Mouse (Mus musculus): ENCODE results near the gene Pradc1. TPM values are rescaled to one million over a fixed set of nuclear protein-coding genes. Genes with fewer than 3 reads are reported as not detected.
"Not testable (repeated sequence)": the region's sequence is repeated elsewhere in the genome, so short reads cannot be mapped to it uniquely, and the experiment has no call there.

Gene Pradc1
- polyA plus RNA-seq, 1 experiment from 2014 or later = 23.9 TPM

DNA sequence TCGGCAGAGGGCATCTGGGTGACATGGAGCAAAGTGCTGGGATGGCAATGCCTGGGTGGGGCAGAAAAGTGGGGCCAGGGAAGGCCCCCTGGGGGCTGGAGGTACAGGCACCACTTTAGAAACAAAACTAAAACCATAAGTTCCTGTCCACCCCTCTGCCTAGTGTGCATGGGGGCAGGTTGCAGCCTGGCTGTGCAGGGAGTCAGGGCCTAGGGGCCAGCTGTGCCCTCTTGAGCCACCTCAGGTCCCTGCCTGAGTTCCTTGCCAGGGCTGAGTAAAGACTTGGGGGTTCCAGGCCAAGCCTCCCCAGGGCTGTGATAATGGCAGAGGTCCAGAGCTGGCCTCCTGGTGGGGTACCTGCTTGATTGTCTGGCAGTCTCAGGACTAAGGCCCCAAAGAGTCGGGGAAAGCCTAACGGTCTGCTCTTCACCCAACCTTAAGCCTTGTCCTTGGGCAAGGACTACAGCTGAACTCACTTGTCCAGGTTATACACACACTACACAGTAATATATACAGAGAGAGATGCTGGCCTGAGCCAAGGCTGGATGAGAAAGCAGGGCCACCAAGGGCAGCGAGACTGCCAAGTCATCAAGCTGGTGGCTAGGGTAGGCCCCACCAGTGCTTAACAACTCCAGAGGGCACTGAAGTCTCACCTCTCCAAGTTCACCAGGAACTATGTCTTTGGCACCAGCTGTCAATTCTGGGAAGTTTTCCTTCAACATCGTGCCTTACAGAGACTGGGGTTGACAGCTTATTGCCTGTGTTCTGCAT, 18.1 kb upstream of the Pradc1 start:
- peaks cover 35% of the 10 kb centered on the region for H3K36me3 ChIP-seq (ENCODE audit: control insufficient read depth, insufficient read depth)
- WGBS (ENCODE audit: insufficient replicate concordance) = 65% methylated on average over 5 of the region's 5 CpGs
- ATAC-seq (ENCODE audit: low read depth) = no peak
- H3K27me3 ChIP-seq (ENCODE audit: control insufficient read depth, insufficient read depth, low read depth, low read length) = no peaks in the 10 kb centered on the region
- H3K4me2 ChIP-seq (ENCODE audit: low read depth, low read length) = no peak overlapping the region
- H3K27ac ChIP-seq (ENCODE audit: low read length) = no peak overlapping the region
- H3K4me1 ChIP-seq (ENCODE audit: control insufficient read depth, low read depth, low read length) = no peaks in the 10 kb centered on the region
- H3K4me3 ChIP-seq (ENCODE audit: low read depth, low read length) = no peak overlapping the region
- no peak overlapping the region for H3K9ac ChIP-seq (ENCODE audit: low read depth, low read length)
- H3K9me3 ChIP-seq (replicated peaks; ENCODE audit: control insufficient read depth, low read length) = no peaks in the 10 kb centered on the region

GRCm38 (mm10) chr6:85465381-85465780, 13.6 kb upstream of the Pradc1 start:
- no peak for ATAC-seq (ENCODE audit: low read depth)
- no peaks in the 10 kb centered on the region for H3K9me3 ChIP-seq (replicated peaks; ENCODE audit: control insufficient read depth, low read length)

DNA sequence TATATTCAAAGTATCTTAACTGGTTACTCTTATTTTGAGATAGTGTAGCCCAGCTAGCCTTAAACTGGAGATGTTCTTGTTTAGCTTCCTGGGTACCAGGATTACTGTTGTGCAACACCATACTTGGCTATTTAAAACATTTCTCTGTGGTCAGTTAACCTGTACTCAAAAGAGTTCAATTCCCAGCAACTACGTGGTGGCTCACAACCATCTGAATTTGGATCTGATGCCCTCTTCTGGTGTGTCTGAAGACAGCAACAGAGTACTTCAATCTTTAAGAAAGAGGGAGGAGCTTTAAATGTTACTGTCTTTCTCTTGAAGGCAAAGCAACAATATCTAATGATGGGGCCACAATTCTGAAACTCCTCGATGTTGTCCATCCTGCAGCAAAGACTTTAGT, 7.9 kb upstream of the Pradc1 start:
- WGBS (ENCODE audit: insufficient replicate concordance) = 76% methylated on average over 2 of the region's 2 CpGs
- H3K36me3 ChIP-seq (ENCODE audit: control insufficient read depth, insufficient read depth) = peaks cover 41% of the 10 kb centered on the region
- ATAC-seq (ENCODE audit: low read depth) = no peak

More at GRCm38 (mm10) chr6:85465381-85465780, 13.6 kb upstream of the Pradc1 start:
- Histone ChIP-seq H3K9ac (ENCODE audit: low read depth, low read length) (no peak overlapping the region), H3K27me3 (ENCODE audit: control insufficient read depth, insufficient read depth, low read depth, low read length) (no peaks in the 10 kb centered on the region), H3K36me3 (ENCODE audit: control insufficient read depth, insufficient read depth) (peaks cover 72% of the 10 kb centered on the region), H3K4me3 (ENCODE audit: low read depth, low read length) (no peak overlapping the region), H3K27ac (ENCODE audit: low read length) (no peak overlapping the region), H3K4me2 (ENCODE audit: low read depth, low read length) (no peak overlapping the region), H3K4me1 (ENCODE audit: control insufficient read depth, low read depth, low read length) (no peaks in the 10 kb centered on the region)

DNA sequence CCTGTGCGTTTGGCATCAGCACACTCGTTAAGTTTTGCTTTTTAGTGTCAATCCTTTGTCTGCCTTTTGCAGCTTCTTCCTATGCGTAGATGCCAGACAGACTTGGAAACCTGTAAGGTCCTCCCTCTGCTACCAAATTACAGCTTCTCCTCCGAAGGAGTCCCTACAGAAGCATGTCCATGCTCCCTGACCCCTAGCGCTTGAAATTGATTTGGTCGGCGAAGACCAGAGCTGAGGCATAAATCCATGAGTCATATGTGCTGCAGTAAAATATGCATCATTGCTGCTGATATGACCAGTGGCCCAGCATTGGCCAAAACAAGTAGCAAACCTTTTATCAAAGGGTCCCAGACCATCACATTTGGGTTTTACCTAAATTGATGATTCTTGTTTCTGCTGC, 1.0 kb upstream of the Pradc1 start:
- H3K4me1 ChIP-seq (ENCODE audit: control insufficient read depth, low read depth, low read length) = peaks cover 41% of the 10 kb centered on the region
- no peak for ATAC-seq (ENCODE audit: low read depth)
- 4% methylated on average over 7 of the region's 7 CpGs for WGBS (ENCODE audit: insufficient replicate concordance)

More for the DNA sequence above, 7.9 kb upstream of the Pradc1 start:
- Histone ChIP-seq H3K27ac (ENCODE audit: low read length) (no peak overlapping the region), H3K27me3 (ENCODE audit: control insufficient read depth, insufficient read depth, low read depth, low read length) (no peaks in the 10 kb centered on the region), H3K4me3 (ENCODE audit: low read depth, low read length) (no peak overlapping the region), H3K4me1 (ENCODE audit: control insufficient read depth, low read depth, low read length) (peaks cover 16% of the 10 kb centered on the region), H3K4me2 (ENCODE audit: low read depth, low read length) (no peak overlapping the region), H3K9ac (ENCODE audit: low read depth, low read length) (no peak overlapping the region), H3K9me3 (replicated peaks; ENCODE audit: control insufficient read depth, low read length) (no peaks in the 10 kb centered on the region)

GRCm38 (mm10) chr6:85452411-85452665, 568 bp upstream of the Pradc1 start:
- H3K27me3 ChIP-seq (ENCODE audit: control insufficient read depth, insufficient read depth, low read depth, low read length) = no peaks in the 10 kb centered on the region
- peak overlapping the region; percentile 91 for H3K9ac ChIP-seq (ENCODE audit: low read depth, low read length)
- H3K36me3 ChIP-seq (ENCODE audit: control insufficient read depth, insufficient read depth) = no peaks in the 10 kb centered on the region
- H3K4me2 ChIP-seq (ENCODE audit: low read depth, low read length) = peak overlapping the region; percentile 73
- peak overlapping the region; percentile 80 for H3K4me3 ChIP-seq (ENCODE audit: low read depth, low read length)
- no peak for ATAC-seq (ENCODE audit: low read depth)
- H3K27ac ChIP-seq (ENCODE audit: low read length) = peak overlapping the region; percentile 96
- H3K4me1 ChIP-seq (ENCODE audit: control insufficient read depth, low read depth, low read length) = peaks cover 37% of the 10 kb centered on the region
- no peaks in the 10 kb centered on the region for H3K9me3 ChIP-seq (replicated peaks; ENCODE audit: control insufficient read depth, low read length)
- 0% methylated on average over 15 of the region's 15 CpGs for WGBS (ENCODE audit: insufficient replicate concordance)

More for the DNA sequence above, 1.0 kb upstream of the Pradc1 start:
- no peaks in the 10 kb centered on the region for H3K27me3 ChIP-seq (ENCODE audit: control insufficient read depth, insufficient read depth, low read depth, low read length)
- H3K4me2 ChIP-seq (ENCODE audit: low read depth, low read length) = peak overlapping the region; percentile 73
- peak overlapping the region; percentile 80 for H3K4me3 ChIP-seq (ENCODE audit: low read depth, low read length)
- no peaks in the 10 kb centered on the region for H3K9me3 ChIP-seq (replicated peaks; ENCODE audit: control insufficient read depth, low read length)
- peak overlapping the region; percentile 91 for H3K9ac ChIP-seq (ENCODE audit: low read depth, low read length)
- H3K27ac ChIP-seq (ENCODE audit: low read length) = peak overlapping the region; percentile 96
- H3K36me3 ChIP-seq (ENCODE audit: control insufficient read depth, insufficient read depth) = no peaks in the 10 kb centered on the region

DNA sequence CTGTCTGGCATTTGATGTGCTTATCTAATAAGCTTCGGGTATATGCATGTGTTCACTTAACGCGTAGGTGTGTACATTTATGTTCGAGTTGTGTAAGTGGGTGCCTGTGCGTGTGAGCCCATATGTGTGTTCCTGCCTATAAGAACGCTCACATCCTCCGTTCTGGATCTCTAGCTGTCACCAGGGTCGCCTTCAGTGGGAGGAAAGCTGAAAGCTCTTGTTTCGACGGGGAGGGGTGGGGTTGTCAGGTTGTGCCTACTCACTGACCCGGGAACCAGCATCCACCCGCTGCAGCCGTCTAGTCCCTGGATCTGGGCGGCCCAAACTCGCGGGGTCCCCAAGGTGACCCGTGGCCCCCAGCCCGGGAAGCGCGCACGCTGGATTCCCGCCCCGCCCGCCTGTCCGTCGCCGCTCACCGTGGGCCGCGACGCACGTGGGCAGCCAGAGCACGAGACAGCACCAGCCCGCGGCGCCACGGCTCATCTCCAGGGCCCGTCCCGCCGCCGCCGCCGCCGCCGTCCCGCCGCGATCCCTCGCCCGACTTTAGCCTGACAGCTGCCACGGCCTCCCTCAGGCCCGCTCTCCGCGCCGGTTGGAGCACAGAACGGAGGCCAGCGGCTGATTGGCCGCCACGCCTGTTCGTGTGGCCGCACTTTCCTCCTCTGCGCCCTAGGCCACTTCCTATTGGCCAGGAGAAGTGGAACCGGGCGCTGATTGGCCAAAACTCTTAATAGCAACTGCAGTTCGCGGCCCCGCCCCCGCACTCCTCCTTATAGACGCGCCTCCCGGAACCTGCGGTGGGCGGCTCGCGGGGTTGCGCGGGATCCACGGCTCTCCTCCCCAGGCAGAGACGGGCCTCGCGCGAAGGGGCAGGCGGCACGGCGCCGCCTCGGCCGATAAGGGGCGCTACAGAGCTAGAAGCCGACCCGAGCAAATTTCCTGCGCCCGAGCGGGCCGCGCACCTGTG, 790 bp downstream of the Pradc1 start, which contains the start of gene Cct7:
Cct7 (plus strand) TSS at position 818 of the 967 bp plus-strand sequence.
- peak within 1 kb of the TSS; percentile 80 for H3K4me3 ChIP-seq (ENCODE audit: low read depth, low read length)
- no peaks in the 10 kb centered on the region for H3K27me3 ChIP-seq (ENCODE audit: control insufficient read depth, insufficient read depth, low read depth, low read length)
- peak; percentile 94 for ATAC-seq (ENCODE audit: low read depth)
- H3K4me1 ChIP-seq (ENCODE audit: control insufficient read depth, low read depth, low read length) = peaks cover 29% of the 10 kb centered on the region
- H3K36me3 ChIP-seq (ENCODE audit: control insufficient read depth, insufficient read depth) = no peaks in the 10 kb centered on the region
- peak within 1 kb of the TSS; percentile 100 for H3K4me2 ChIP-seq (ENCODE audit: low read depth, low read length)
- WGBS (ENCODE audit: insufficient replicate concordance) = under 1% methylated on average over 96 of the region's 96 CpGs
- H3K9me3 ChIP-seq (replicated peaks; ENCODE audit: control insufficient read depth, low read length) = no peaks in the 10 kb centered on the region
- peak within 1 kb of the TSS; percentile 96 for H3K27ac ChIP-seq (ENCODE audit: low read length)
- H3K9ac ChIP-seq (ENCODE audit: low read depth, low read length) = peak within 1 kb of the TSS; percentile 91

GRCm38 (mm10) chr6:85450140-85450539, 1.6 kb downstream of the Pradc1 start:
- Histone ChIP-seq H3K9ac (ENCODE audit: low read depth, low read length) (peak overlapping the region; percentile 90), H3K4me2 (ENCODE audit: low read depth, low read length) (peak overlapping the region; percentile 100), H3K4me3 (ENCODE audit: low read depth, low read length) (peak overlapping the region; percentile 80), H3K4me1 (ENCODE audit: control insufficient read depth, low read depth, low read length) (peaks cover 28% of the 10 kb centered on the region)
- ATAC-seq (ENCODE audit: low read depth); H3K27ac ChIP-seq (ENCODE audit: low read length); H3K9me3 ChIP-seq (replicated peaks; ENCODE audit: control insufficient read depth, low read length); H3K36me3 ChIP-seq (ENCODE audit: control insufficient read depth, insufficient read depth); H3K27me3 ChIP-seq (ENCODE audit: control insufficient read depth, insufficient read depth, low read depth, low read length): not testable (repeated sequence)
- 24% methylated on average over 1 of the region's 1 CpGs for WGBS (ENCODE audit: insufficient replicate concordance)

- Histone ChIP-seq H3K36me3 (ENCODE audit: control insufficient read depth, insufficient read depth) (0 out of 2 replicates have a peak, but pooled peaks cover 4% of the 10 kb centered on the region), H3K4me1 (ENCODE audit: control insufficient read depth, low read depth, low read length) (peaks cover 8% of the 10 kb centered on the region), H3K27ac (ENCODE audit: low read length) (no peak overlapping the region), H3K9ac (ENCODE audit: low read depth, low read length) (no peak overlapping the region), H3K9me3 (replicated peaks; ENCODE audit: control insufficient read depth, low read length) (no peaks in the 10 kb centered on the region), H3K4me2 (ENCODE audit: low read depth, low read length) (no peak overlapping the region), H3K27me3 (ENCODE audit: control insufficient read depth, insufficient read depth, low read depth, low read length) (no peaks in the 10 kb centered on the region), H3K4me3 (ENCODE audit: low read depth, low read length) (no peak overlapping the region)
- ATAC-seq (ENCODE audit: low read depth) = no peak
- WGBS (ENCODE audit: insufficient replicate concordance) = 72% methylated on average over 6 of the region's 6 CpGs
These were observed 4.4 kb downstream of the Pradc1 start for GRCm38 (mm10) chr6:85447351-85447750.

DNA sequence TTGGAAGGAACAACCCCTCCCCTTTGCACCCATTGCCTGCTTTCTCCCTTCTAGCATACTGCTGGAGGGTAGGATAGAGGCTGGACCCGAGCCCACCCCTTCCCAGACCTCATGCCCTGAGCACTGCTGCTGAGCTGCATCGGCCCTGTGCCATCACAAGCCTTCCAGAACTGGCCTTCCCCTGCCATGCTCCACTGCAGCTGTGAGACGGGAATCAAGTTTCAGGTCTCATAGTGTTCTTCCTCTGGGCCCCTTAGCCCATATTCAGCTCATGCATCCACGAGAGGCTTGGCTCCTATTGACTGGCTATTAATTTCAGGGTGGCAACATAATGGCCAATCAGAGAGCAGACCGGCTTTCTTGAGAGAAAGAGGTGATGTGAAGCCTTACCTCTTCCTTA, 6.5 kb downstream of the Pradc1 start:
- 0 out of 2 replicates have a peak, but pooled peaks cover 4% of the 10 kb centered on the region for H3K36me3 ChIP-seq (ENCODE audit: control insufficient read depth, insufficient read depth)
- 68% methylated on average over 5 of the region's 5 CpGs for WGBS (ENCODE audit: insufficient replicate concordance)
- ATAC-seq (ENCODE audit: low read depth) = no peak
- no peak overlapping the region for H3K9ac ChIP-seq (ENCODE audit: low read depth, low read length)
- H3K27me3 ChIP-seq (ENCODE audit: control insufficient read depth, insufficient read depth, low read depth, low read length) = no peaks in the 10 kb centered on the region
- H3K27ac ChIP-seq (ENCODE audit: low read length) = no peak overlapping the region
- H3K4me2 ChIP-seq (ENCODE audit: low read depth, low read length) = no peak overlapping the region
- H3K4me1 ChIP-seq (ENCODE audit: control insufficient read depth, low read depth, low read length) = peaks cover 2% of the 10 kb centered on the region
- H3K4me3 ChIP-seq (ENCODE audit: low read depth, low read length) = no peak overlapping the region
- H3K9me3 ChIP-seq (replicated peaks; ENCODE audit: control insufficient read depth, low read length) = no peaks in the 10 kb centered on the region

Measured in liver, embryonic 16.5 days (tissue).